Mouse (Mus musculus) spleen, adult 2 months (tissue): ENCODE results near the gene Tlr9. TPM values are rescaled to one million over a fixed set of nuclear protein-coding genes. Genes with fewer than 3 reads are reported as not detected.
A peak's percentile ranks its signal among the peaks of the same experiment; 100 is the strongest.

Source experiments
- DNase-seq, 2 experiments: peaks; one replicate each; pipeline versions ENCODE4 v3.0.0 to v3.0.0-alpha.2; 2012 to 2021; ENCODE audit warnings: low spot score in 2 of 2, low read depth in 1 of 2
- H3K27ac ChIP-seq: fragments of 200-500 bp; 2 replicates; pipeline ENCODE4 v1.5.1; 2012; ENCODE audit warnings: low read length, inconsistent platforms; ENCODE audit not compliant: insufficient read depth
- H3K27me3 ChIP-seq: fragments of 200-500 bp; 2 replicates; pipeline ENCODE4 v1.6.1; 2012; ENCODE audit warnings: mild to moderate bottlenecking, moderate library complexity, low read length, inconsistent platforms; ENCODE audit not compliant: control insufficient read depth, insufficient read depth
- H3K36me3 ChIP-seq: fragments of 200-500 bp; 2 replicates; pipeline ENCODE4 v1.6.1; 2012; ENCODE audit warnings: mild to moderate bottlenecking, low read length, inconsistent platforms; ENCODE audit not compliant: control insufficient read depth, insufficient read depth
- H3K4me1 ChIP-seq: fragments of 200-500 bp; 2 replicates; pipeline ENCODE4 v1.6.1; 2011; ENCODE audit warnings: inconsistent platforms; ENCODE audit not compliant: control insufficient read depth, insufficient read depth, insufficient read length
- H3K4me3 ChIP-seq: fragments of 200-500 bp; 2 replicates; pipeline ENCODE4 v1.5.1; 2011; ENCODE audit warnings: mild to moderate bottlenecking, inconsistent platforms; ENCODE audit not compliant: insufficient read depth, insufficient read length; ENCODE audit errors: extremely low read depth
- CTCF ChIP-seq: fragments of 200-500 bp; IDR thresholded peaks from 2 replicates; pipeline ENCODE4 v1.5.1; 2011; ENCODE audit warnings: mild to moderate bottlenecking, inconsistent platforms; ENCODE audit not compliant: insufficient read depth, insufficient read length, insufficient replicate concordance; ENCODE audit errors: extremely low read depth
- POLR2A ChIP-seq: fragments of 200-500 bp; IDR thresholded peaks from 2 replicates; pipeline ENCODE4 v1.6.1; 2011; ENCODE audit warnings: low read depth, low read length, inconsistent platforms
- WGBS: fragments of 180-500 bp; shearing (Covaris S2); methylation state at CpG from one replicate; pipeline ENCODE4 v1.1.7; 2018; 5-methylcytosine and 5-hydroxymethylcytosine counted together
- polyA plus RNA-seq: library from polyadenylated mRNA; depleted of rRNA; stranded (reverse); fragments of >200 nt; gene quantifications from 2 replicates; pipeline ENCODE4 v1.2.3, GENCODE M21; 2012

Tlr9 gene
- polyA plus RNA-seq, 1 experiment = 65.3 TPM

DNA sequence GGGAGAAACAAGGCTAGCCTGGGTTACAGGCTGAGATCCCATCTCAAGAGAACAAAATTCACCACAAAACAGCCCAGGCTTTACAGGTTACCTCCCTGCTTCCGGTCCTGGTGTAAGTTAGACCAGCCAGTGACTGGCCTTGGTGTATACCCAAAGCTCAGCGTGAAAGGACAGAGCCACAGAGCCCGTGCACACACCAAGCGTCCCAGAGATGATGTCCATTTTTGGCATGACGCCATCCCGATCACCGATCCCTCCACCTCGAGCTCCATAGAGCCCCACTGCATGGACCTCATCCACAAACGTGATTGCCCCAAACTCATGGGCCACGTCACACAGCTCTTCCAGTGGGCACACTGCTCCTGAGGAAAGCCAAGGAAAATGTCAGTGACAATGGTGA is 15.5 kb downstream of the Tlr9 start:
- no peak for DNase-seq
- no peaks in the 10 kb centered on the region for H3K27me3 ChIP-seq
- TF ChIP-seq POLR2A (no peak), CTCF (no peak)
- H3K36me3 ChIP-seq = peaks cover 45% of the 10 kb centered on the region
- 93% methylated on average over 10 of the region's 10 CpGs for WGBS
- H3K27ac ChIP-seq = no peak overlapping the region
- no peaks in the 10 kb centered on the region for H3K4me1 ChIP-seq
- no peak overlapping the region for H3K4me3 ChIP-seq

DNA sequence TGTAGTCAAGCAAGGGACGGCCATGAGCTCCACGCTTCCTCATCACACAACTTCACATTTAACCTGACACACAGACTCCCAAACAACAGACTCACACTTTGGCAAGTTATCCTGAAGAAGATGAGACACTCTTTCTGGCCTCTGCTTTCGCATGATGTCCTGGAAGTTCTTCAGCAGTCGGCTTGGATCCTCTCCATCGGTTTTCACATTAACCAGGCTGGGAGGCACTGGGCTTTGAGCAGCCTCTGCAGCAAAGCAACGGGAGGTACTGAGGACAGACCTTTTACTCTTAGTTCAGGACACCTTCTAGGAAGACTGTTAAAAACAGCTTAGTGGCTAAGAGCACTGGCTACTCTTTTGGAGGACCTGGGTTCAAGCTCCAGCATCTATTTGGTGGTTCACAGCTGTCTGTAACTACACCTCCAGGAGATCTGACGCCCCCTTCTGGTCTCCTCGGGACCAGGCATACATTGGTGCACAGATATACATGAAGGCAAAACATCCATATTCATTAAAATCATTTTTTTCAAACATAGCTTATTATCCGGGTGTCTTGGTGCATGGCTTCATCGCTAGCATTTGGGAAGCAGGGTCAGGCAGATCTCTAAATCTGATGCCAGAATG is 19.3 kb downstream of the Tlr9 start:
- Histone ChIP-seq H3K4me3 (no peak overlapping the region), H3K27ac (no peak overlapping the region)
- WGBS = 91% methylated on average over 10 of the region's 10 CpGs

DNA sequence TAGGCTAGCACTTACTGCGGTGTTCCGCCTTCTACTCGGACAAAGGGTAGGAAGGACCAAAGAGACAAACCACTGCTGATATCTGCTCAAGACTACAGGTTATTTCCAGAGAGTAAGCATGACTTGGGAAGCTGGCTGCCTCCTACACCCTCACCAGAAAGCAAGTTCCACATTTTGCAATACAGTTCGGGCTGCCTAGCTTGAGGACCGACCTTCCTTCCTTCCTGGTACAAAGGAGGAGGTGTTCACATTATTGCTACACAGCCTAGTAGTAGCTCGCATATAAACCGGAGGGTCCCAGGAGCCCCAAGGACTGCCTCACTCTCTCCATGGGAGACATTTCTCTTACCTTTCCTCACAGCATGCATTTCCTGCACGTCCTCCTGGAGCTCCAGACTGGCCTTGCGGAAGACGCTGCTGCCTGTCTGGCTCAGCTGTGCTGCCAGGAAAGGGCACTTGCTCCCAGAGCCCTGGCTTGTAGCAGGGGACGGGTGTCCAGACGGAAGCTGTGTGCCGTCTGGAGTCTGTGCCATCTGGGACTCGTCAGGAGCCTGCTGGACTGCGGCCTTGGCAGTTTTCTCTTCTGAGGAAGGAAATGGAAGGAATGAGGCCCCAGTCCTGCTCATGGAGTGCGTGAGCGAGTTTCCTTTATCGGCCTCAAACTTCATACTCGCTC is 20.6 kb downstream of the Tlr9 start:
- no peak overlapping the region for H3K4me3 ChIP-seq
- no peak for DNase-seq
- H3K27me3 ChIP-seq = no peaks in the 10 kb centered on the region
- WGBS = 63% methylated on average over 19 of the region's 19 CpGs
- peaks cover 9% of the 10 kb centered on the region; the same call in 1 of the 2 replicates for H3K4me1 ChIP-seq
- TF ChIP-seq POLR2A (no peak), CTCF (no peak)
- H3K27ac ChIP-seq = peak overlapping the region; percentile 16; the same call in 1 of the 2 replicates
- peaks cover 21% of the 10 kb centered on the region for H3K36me3 ChIP-seq

More for the DNA sequence above, 19.3 kb downstream of the Tlr9 start:
- Histone ChIP-seq H3K36me3 (peaks cover 28% of the 10 kb centered on the region), H3K27me3 (no peaks in the 10 kb centered on the region), H3K4me1 (peaks cover 2% of the 10 kb centered on the region; the same call in 1 of the 2 replicates)
- DNase-seq = no peak
- TF ChIP-seq CTCF = no peak
- no peak for TF ChIP-seq POLR2A

DNA sequence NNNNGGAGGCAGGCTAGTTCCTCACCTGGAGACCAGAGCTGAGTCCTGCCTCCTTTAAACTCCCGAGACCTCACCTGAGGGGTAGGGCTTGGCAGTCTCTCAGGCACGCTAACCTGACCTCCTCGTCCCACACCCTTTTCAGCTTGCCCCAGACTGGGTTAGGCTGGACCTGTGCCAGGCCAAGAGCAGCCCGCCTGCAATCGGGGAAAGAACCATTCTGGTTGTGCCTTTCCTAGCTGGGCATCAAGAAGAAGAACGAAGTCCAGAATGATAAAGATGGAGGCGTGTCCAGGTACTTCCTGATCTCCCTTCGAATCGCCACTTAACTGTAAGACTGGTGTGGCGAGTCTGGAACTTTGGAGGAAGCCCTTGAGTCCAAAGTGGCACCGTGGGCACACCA is 27.2 kb downstream of the Tlr9 start:
- 79% methylated on average over 11 of the region's 11 CpGs for WGBS
- Histone ChIP-seq H3K4me1 (peaks cover 13% of the 10 kb centered on the region; the same call in 1 of the 2 replicates), H3K4me3 (no peak overlapping the region), H3K36me3 (no peaks in the 10 kb centered on the region), H3K27ac (no peak overlapping the region), H3K27me3 (no peaks in the 10 kb centered on the region)
- TF ChIP-seq POLR2A = no peak
- TF ChIP-seq CTCF = no peak
- no peak for DNase-seq

DNA sequence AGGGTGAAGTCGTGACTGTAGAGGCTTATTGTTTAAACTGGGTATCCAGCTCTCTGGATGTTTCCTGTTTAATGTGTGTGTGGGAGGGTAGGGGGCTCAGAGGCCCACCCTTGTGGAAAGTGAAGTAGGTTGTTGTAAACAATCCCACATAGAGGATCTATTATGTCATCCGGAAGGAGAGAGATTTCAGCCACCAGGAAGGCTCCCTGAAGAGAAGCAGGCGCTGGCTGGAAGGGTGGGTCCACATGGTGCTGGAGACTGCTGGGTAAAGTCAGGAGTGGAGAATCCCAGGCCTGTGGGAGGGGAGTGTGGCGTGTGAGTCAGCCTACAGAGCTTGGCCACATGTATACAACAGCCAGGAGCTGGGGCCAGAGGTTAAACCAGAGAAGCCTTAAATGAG is 27.8 kb downstream of the Tlr9 start:
- TF ChIP-seq POLR2A = no peak
- no peak for TF ChIP-seq CTCF
- Histone ChIP-seq H3K4me1 (peaks cover 13% of the 10 kb centered on the region; the same call in 1 of the 2 replicates), H3K27me3 (no peaks in the 10 kb centered on the region), H3K4me3 (no peak overlapping the region), H3K27ac (no peak overlapping the region), H3K36me3 (no peaks in the 10 kb centered on the region)
- no peak for DNase-seq
- 87% methylated on average over 4 of the region's 4 CpGs for WGBS

DNA sequence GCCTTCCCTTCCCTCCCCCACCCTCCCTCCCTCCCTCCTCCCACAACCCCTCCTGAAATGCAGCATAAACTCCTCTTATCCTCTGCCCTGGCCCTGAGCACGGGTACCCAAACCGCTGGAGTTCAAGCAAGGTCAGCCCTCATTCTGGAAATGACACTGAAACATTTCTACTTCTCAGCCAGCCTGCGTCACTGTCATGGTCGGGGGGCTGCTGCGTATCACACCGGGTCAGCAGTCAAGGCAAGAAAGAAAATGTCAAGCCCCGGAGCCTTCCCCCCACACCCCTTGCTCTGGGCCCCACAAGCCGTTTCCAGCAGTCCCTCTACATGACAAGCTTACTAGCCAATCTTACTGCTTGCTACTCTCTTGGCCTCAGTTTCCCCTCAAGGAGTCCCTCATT is 28.7 kb downstream of the Tlr9 start:
- no peaks in the 10 kb centered on the region for H3K27me3 ChIP-seq
- WGBS = 80% methylated on average over 8 of the region's 8 CpGs
- no peak overlapping the region for H3K27ac ChIP-seq
- DNase-seq = no peak
- TF ChIP-seq CTCF = no peak
- no peak for TF ChIP-seq POLR2A
- peaks cover 13% of the 10 kb centered on the region; the same call in 1 of the 2 replicates for H3K4me1 ChIP-seq
- no peak overlapping the region for H3K4me3 ChIP-seq
- no peaks in the 10 kb centered on the region for H3K36me3 ChIP-seq

DNA sequence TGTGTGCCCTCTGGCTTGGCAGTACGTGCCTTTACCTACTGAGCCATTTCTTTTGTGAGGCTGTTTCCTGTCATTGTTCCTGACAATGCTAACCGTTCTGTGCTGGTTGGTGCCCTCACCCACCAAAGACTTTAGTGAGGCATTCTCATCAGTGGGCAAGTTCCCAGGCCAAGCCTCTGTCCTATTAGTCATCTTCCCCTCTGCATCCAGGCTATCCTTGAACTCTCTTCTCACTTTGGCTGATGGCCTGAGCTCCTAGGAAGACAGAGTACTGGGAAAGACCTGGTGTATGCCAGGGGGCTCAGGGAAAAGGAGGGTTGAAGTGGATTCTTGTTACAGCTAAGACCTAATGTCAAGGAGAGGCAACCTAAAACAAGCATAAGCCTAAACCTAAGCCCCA is 31.6 kb downstream of the Tlr9 start:
- H3K27ac ChIP-seq = no peak overlapping the region
- no peaks in the 10 kb centered on the region for H3K4me1 ChIP-seq
- no peaks in the 10 kb centered on the region for H3K36me3 ChIP-seq
- H3K4me3 ChIP-seq = no peak overlapping the region
- no peaks in the 10 kb centered on the region for H3K27me3 ChIP-seq
- no peak for TF ChIP-seq POLR2A
- no peak for TF ChIP-seq CTCF
- WGBS = 65% methylated on average over 2 of the region's 2 CpGs
- DNase-seq = no peak
